Mouse (Mus musculus): ENCODE data around the gene Tiparp.

DNA sequence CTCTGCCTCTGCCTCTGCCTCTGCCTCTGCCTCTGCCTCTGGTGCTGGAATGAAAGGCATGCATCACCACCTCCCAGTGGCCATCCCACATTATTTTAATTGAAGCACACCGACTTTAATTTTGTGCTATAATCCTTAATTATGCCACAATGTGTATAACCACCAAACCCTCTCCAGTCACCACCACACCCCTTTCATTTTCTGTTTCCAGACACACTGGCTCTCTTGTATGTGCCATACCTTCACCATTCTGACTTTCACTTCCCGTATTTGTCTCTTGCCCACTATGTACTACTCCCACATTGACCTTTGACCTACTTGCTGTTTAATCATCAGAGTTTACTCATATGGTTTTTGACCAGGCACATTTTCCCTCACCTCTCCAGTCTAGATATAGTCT is 12.5 kb upstream of the Tiparp start:
- TF ChIP-seq CTCF (IDR thresholded peaks at IDR 0.05; ENCODE audit: insufficient read depth, low read length) (no peak), POLR2A (IDR thresholded peaks at IDR 0.05; ENCODE audit: borderline replicate concordance, extremely low read depth, low read depth, low read length) (no peak)

Measured in lung, adult 2 months (tissue).